Mouse (Mus musculus) 3134 (cell line): ENCODE results near the gene Mctp2.
A peak's percentile ranks its signal among the peaks of the same experiment; 100 is the strongest.

ENCODE experiments used
- DNase-seq: peaks from one replicate; pipeline ENCODE4 v3.0.0-alpha.2; 2011; ENCODE audit warnings: low spot score; ENCODE audit not compliant: insufficient read length; ENCODE audit errors: extremely low read depth

Mctp2 gene

GRCm38 (mm10) chr7:72306382-72306841 lies at the start of gene Mctp2:
Gene Mctp2, minus strand, starts transcription at chr7:72306608.
- peak; percentile 5 for DNase-seq

- no peak for DNase-seq
Measured at GRCm38 (mm10) chr7:72345901-72346300, 39.5 kb upstream of the Mctp2 start.

- no peak for DNase-seq
Measured at GRCm38 (mm10) chr7:72343751-72344150, 37.3 kb upstream of the Mctp2 start.

- no peak for DNase-seq
Measured at GRCm38 (mm10) chr7:72342822-72343221, 36.4 kb upstream of the Mctp2 start.

GRCm38 (mm10) chr7:72325961-72326360 lies 19.6 kb upstream of the Mctp2 start:
- no peak for DNase-seq

GRCm38 (mm10) chr7:72320906-72321305 lies 14.5 kb upstream of the Mctp2 start:
- DNase-seq: no peak

GRCm38 (mm10) chr7:72320441-72320840 lies 14.0 kb upstream of the Mctp2 start:
- DNase-seq: no peak

GRCm38 (mm10) chr7:72314395-72315060 lies 8.1 kb upstream of the Mctp2 start:
- no peak for DNase-seq

- no peak for DNase-seq
Measured at GRCm38 (mm10) chr7:72313908-72314307, 7.5 kb upstream of the Mctp2 start.

- peak; percentile 35 for DNase-seq
Measured at GRCm38 (mm10) chr7:72311582-72311981, 5.2 kb upstream of the Mctp2 start.

GRCm38 (mm10) chr7:72308078-72308477 lies 1.7 kb upstream of the Mctp2 start:
- no peak for DNase-seq

GRCm38 (mm10) chr7:72306847-72307246 lies 439 bp upstream of the Mctp2 start:
- no peak for DNase-seq

- no peak for DNase-seq
Measured at GRCm38 (mm10) chr7:72305971-72306370, 437 bp downstream of the Mctp2 start.

- DNase-seq: no peak
Measured at GRCm38 (mm10) chr7:72301667-72302066, 4.7 kb downstream of the Mctp2 start.

GRCm38 (mm10) chr7:72299726-72300125 lies 6.7 kb downstream of the Mctp2 start:
- DNase-seq: no peak

GRCm38 (mm10) chr7:72297013-72297412 lies 9.4 kb downstream of the Mctp2 start:
- no peak for DNase-seq

GRCm38 (mm10) chr7:72296171-72296570 lies 10.2 kb downstream of the Mctp2 start:
- no peak for DNase-seq

- no peak for DNase-seq
Measured at GRCm38 (mm10) chr7:72294886-72295285, 11.5 kb downstream of the Mctp2 start.

GRCm38 (mm10) chr7:72293784-72294538 lies 12.4 kb downstream of the Mctp2 start:
- no peak for DNase-seq

- no peak for DNase-seq
Measured at GRCm38 (mm10) chr7:72292232-72292913, 14.0 kb downstream of the Mctp2 start.

- no peak for DNase-seq
Measured at GRCm38 (mm10) chr7:72280721-72281120, 25.7 kb downstream of the Mctp2 start.
